Mouse (Mus musculus) cerebellum, adult 2 months (tissue): ENCODE data around the gene Krt12. TPM values are rescaled to one million over a fixed set of nuclear protein-coding genes. Genes with fewer than 3 reads are reported as not detected.
A peak's percentile ranks its signal among the peaks of the same experiment; 100 is the strongest.

Experiments
- DNase-seq, 2 experiments: peaks; one replicate each; pipeline ENCODE4 v3.0.0; 2021
- H3K27ac ChIP-seq: fragments of 200-500 bp; 2 replicates; pipeline ENCODE4 v1.5.1; 2012; ENCODE audit warnings: low read length, control low read depth, inconsistent platforms; ENCODE audit not compliant: insufficient read depth
- H3K27me3 ChIP-seq: fragments of 200-500 bp; 2 replicates; pipeline ENCODE4 v1.6.1; 2012; ENCODE audit warnings: inconsistent platforms, mild to moderate bottlenecking, low read length, moderate library complexity; ENCODE audit not compliant: control insufficient read depth, insufficient read depth
- H3K4me1 ChIP-seq: fragments of 200-500 bp; 2 replicates; pipeline ENCODE4 v1.6.1; 2011; ENCODE audit warnings: low read length; ENCODE audit not compliant: control insufficient read depth, insufficient read depth
- H3K4me3 ChIP-seq: fragments of 200-500 bp; replicated peaks from 2 replicates; pipeline ENCODE3; 2011; ENCODE audit warnings: mild to moderate bottlenecking, low read depth, low read length, control low read depth; ENCODE audit not compliant: insufficient read depth
- CTCF ChIP-seq: fragments of 200-500 bp; IDR thresholded peaks from 2 replicates; pipeline ENCODE4 v1.5.1; 2011; ENCODE audit warnings: low read depth, mild to moderate bottlenecking, control low read depth, low read length, moderate library complexity, borderline replicate concordance; ENCODE audit not compliant: insufficient read depth
- POLR2A ChIP-seq: fragments of 200-500 bp; IDR thresholded peaks from 2 replicates; pipeline ENCODE4 v1.6.1; 2011; ENCODE audit warnings: low read length, control low read depth, borderline replicate concordance; ENCODE audit not compliant: insufficient read depth
- WGBS: fragments of 180-500 bp; shearing (Covaris S2); methylation state at CpG from one replicate; pipeline ENCODE4 v1.1.7; 2018; 5-methylcytosine and 5-hydroxymethylcytosine counted together
- polyA plus RNA-seq: library from polyadenylated mRNA; depleted of rRNA; stranded (reverse); fragments of >200 nt; gene quantifications from 2 replicates; pipeline ENCODE4 v1.2.3, GENCODE M21; 2012; rRNA removed

Krt12 gene
- 0.11 TPM in 1 of 2 replicates, not detected in the other for polyA plus RNA-seq

DNA sequence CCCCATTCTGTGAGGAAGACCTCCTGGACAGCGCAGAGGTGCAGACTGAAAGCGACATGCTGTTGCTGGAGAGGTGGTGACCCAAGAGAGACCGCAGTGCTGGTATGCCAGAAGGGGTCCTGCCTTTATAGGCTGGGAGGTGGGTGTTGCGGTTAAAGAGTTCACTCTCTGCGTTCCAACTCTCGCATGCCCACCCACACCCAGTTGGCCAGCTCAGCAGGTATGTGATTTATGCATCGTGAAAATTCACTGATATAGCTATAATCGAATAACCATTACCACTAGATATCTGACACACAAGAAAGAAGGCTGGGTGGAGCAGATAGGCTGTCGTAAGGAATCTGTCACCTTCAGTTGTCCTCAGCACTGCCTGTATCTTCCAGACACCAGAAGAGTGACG lies at the start of gene Krt12:
TSS of gene Krt12 (minus strand) at position 101 of the 400 bp plus-strand sequence.
- no peaks in the 10 kb centered on the region for H3K27me3 ChIP-seq
- no peak for TF ChIP-seq CTCF
- no peak for TF ChIP-seq POLR2A
- no peak for DNase-seq
- no peak within 1 kb of the TSS for H3K27ac ChIP-seq
- 83% methylated on average over 10 of the region's 10 CpGs for WGBS
- no peak within 1 kb of the TSS for H3K4me3 ChIP-seq
- H3K4me1 ChIP-seq = no peaks in the 10 kb centered on the region

DNA sequence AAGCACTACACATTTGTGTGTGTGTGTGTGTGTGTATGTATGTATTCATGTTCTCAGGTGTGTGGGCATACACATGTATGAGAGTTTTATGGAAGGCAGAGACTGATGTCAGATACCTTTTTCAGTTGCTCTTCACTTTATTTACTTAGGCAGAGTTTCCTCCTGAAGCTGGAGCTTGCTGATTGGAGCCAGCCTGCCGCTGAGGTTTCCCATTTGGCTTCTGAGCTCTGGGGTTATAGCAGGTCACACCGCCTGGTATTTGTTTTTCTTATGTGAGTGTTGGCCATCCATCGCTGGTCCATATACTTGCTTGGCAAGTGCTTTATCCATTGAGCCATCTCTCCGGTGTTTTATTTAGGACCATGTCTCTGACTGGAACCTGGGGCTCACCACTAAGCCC lies 47.2 kb upstream of the Krt12 start:
- no peak for DNase-seq
- no peak overlapping the region for H3K27ac ChIP-seq
- no peak overlapping the region for H3K4me3 ChIP-seq
- 88% methylated on average over 4 of the region's 4 CpGs for WGBS
- no peaks in the 10 kb centered on the region for H3K4me1 ChIP-seq
- no peaks in the 10 kb centered on the region for H3K27me3 ChIP-seq
- no peak for TF ChIP-seq CTCF
- no peak for TF ChIP-seq POLR2A

DNA sequence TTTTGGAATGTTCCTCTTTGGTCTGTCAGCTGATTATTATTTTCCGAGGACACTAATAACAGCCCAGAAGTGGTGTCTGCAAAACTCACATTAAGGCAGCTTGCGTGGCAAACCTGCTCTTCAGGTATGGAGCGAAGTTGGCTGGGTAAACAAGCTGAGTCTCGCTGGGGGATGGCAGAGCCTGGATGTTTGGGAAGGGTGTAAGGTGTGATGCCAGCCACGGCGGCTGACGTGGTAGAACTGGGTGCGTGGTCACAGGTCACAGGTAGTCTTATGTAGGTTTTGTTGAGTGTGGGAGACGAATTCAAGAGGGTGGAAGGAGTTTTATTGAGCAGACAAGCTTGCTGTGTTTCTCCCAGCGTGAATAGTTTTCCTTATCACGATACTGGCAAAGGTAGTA lies 46.5 kb upstream of the Krt12 start:
- H3K4me3 ChIP-seq = no peak overlapping the region
- TF ChIP-seq POLR2A (no peak), CTCF (no peak)
- no peaks in the 10 kb centered on the region for H3K4me1 ChIP-seq
- no peak overlapping the region for H3K27ac ChIP-seq
- 88% methylated on average over 11 of the region's 11 CpGs for WGBS
- DNase-seq = no peak
- no peaks in the 10 kb centered on the region for H3K27me3 ChIP-seq

DNA sequence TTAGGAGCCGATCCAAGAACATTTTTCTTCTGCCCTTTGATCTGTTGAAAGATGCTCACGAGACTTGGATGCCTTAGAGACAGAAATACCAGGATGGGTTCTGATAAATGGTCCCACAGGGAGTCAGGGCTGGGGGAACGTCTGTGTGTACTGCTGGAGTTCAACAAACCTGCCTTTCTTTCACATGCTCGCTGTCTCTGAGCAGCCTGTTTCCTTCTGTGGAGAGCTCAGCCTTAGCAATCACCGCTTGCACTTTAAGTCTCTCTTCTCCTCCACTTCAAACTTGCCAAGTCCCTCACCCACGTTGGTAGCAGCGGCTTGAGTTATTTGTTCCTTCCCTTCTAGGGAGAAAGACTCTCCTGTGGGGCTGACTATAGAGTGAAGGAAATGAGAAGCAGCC lies 44.3 kb upstream of the Krt12 start:
- Histone ChIP-seq H3K27ac (no peak overlapping the region), H3K27me3 (no peaks in the 10 kb centered on the region), H3K4me3 (no peak overlapping the region), H3K4me1 (no peaks in the 10 kb centered on the region)
- no peak for DNase-seq
- TF ChIP-seq CTCF (no peak), POLR2A (no peak)
- WGBS = 33% methylated on average over 7 of the region's 7 CpGs

- H3K4me3 ChIP-seq = no peak overlapping the region
- DNase-seq = peak; percentile 62 to 75
- WGBS = 9% methylated on average over 5 of the region's 5 CpGs
- H3K27ac ChIP-seq = no peak overlapping the region
- H3K4me1 ChIP-seq = no peaks in the 10 kb centered on the region
- no peaks in the 10 kb centered on the region for H3K27me3 ChIP-seq
- TF ChIP-seq CTCF (peak; percentile 82), POLR2A (no peak)
These were observed 42.8 kb upstream of the Krt12 start for GRCm38 (mm10) chr11:99464836-99465235.

DNA sequence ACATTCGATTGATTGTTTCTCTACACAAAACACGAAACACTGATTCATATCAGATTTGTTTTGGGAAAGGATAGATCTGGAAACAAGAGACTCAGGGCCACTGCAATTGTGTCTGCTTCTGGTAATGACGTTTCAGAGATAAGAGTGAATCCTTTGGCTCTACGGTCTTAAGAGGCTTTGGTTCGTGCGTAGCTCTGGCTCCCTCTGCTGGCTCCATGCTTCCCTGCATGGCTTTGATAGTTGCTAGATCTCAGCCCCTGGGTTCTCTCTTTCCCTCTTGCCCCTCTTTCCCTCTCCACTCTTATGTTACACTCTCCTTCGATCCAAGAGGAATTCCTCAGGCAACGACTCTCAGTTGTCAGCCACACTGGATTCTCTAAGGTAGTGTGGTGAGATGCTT lies 41.1 kb upstream of the Krt12 start:
- TF ChIP-seq POLR2A (no peak), CTCF (peak; percentile 84)
- H3K27me3 ChIP-seq = no peaks in the 10 kb centered on the region
- DNase-seq = peak; percentile 18 to 57
- 11% methylated on average over 8 of the region's 8 CpGs for WGBS
- H3K27ac ChIP-seq = no peak overlapping the region
- no peak overlapping the region for H3K4me3 ChIP-seq
- H3K4me1 ChIP-seq = no peaks in the 10 kb centered on the region

- 66% methylated on average over 7 of the region's 7 CpGs for WGBS
- H3K4me1 ChIP-seq = no peaks in the 10 kb centered on the region
These were observed 39.7 kb upstream of the Krt12 start for GRCm38 (mm10) chr11:99461736-99462135.

GRCm38 (mm10) chr11:99458887-99459286 lies 36.8 kb upstream of the Krt12 start:
- 70% methylated on average over 7 of the region's 7 CpGs for WGBS
- DNase-seq = no peak
- TF ChIP-seq POLR2A (no peak), CTCF (no peak)
- Histone ChIP-seq H3K4me1 (no peaks in the 10 kb centered on the region), H3K27ac (no peak overlapping the region), H3K27me3 (no peaks in the 10 kb centered on the region), H3K4me3 (no peak overlapping the region)

More at GRCm38 (mm10) chr11:99461736-99462135, 39.7 kb upstream of the Krt12 start:
- Histone ChIP-seq H3K4me3 (no peak overlapping the region), H3K27me3 (no peaks in the 10 kb centered on the region), H3K27ac (no peak overlapping the region)
- TF ChIP-seq CTCF (no peak), POLR2A (no peak)
- no peak for DNase-seq

- Histone ChIP-seq H3K4me3 (no peak overlapping the region), H3K27me3 (no peaks in the 10 kb centered on the region), H3K4me1 (no peaks in the 10 kb centered on the region), H3K27ac (no peak overlapping the region)
- 63% methylated on average over 10 of the region's 10 CpGs for WGBS
- TF ChIP-seq POLR2A = no peak
- no peak for TF ChIP-seq CTCF
- no peak for DNase-seq
These were observed 32.7 kb upstream of the Krt12 start for GRCm38 (mm10) chr11:99454759-99455158.
